Mouse (Mus musculus) gastrocnemius, postnatal 10 days (tissue): ENCODE data around the gene Drp2. TPM values are rescaled to one million over a fixed set of nuclear protein-coding genes. Genes with fewer than 3 reads are reported as not detected.

Experiments
- total RNA-seq, 2 experiments: library from RNA; stranded (reverse); gene quantifications; 2 replicates each; pipeline ENCODE4 v1.2.3; 2021

Gene Drp2
- total RNA-seq, 2 experiments from 2014 or later: 14.0 TPM

Other genes starting within 250 kb of the Drp2 start
- under 1 TPM; 0.38 to 0.86 TPM for gene Xkrx, start 242.5 kb upstream of the Drp2 start, total RNA-seq
- not detected for gene Arl13a, start 217.1 kb upstream of the Drp2 start, total RNA-seq
- under 1 TPM in 1 of 2 experiments, not detected in 1; 0.28 TPM for gene Nox1, start 182.6 kb upstream of the Drp2 start, total RNA-seq
- 10 to 100 TPM in 1 of 2 experiments, 1 to 10 TPM in 1; 9.2 to 10.6 TPM for gene Trmt2b, start 127.6 kb upstream of the Drp2 start, total RNA-seq
- 1 to 10 TPM; 1.5 to 1.7 TPM for gene Tmem35a, start 109.3 kb upstream of the Drp2 start, total RNA-seq
- gene Cenpi, start 96.5 kb upstream of the Drp2 start, total RNA-seq: 1 to 10 TPM; 2.3 to 3.2 TPM
- not detected for gene Taf7l, start 71.9 kb downstream of the Drp2 start, total RNA-seq
- 10 to 100 TPM; 16.1 to 19.7 TPM for gene Timm8a1, start 137.3 kb downstream of the Drp2 start, total RNA-seq
- 1 to 10 TPM in 1 of 2 experiments, under 1 TPM in 1; 0.78 to 1.3 TPM for gene Btk, start 179.0 kb downstream of the Drp2 start, total RNA-seq
- gene Rpl36a, start 181.1 kb downstream of the Drp2 start, total RNA-seq: 100 to 1,000 TPM; 251 to 261 TPM
- 1 to 10 TPM; 2.0 to 2.5 TPM for gene Gla, start 196.6 kb downstream of the Drp2 start, total RNA-seq
- gene Hnrnph2, start 196.6 kb downstream of the Drp2 start, total RNA-seq: 10 to 100 TPM; 59.1 to 65.2 TPM